ENCODE assay signal across 13 mouse cellular contexts in genomic region chr7:79303183-79303761, GRCm38 (mm10). TPM values are rescaled to one million over a fixed set of nuclear protein-coding genes. Genes with fewer than 3 reads are reported as not detected.
DNase-seq lines count a peak whose midpoint lies in the region; ATAC-seq lines count a peak whose summit lies in the region.
"Had no signal": no experiment of that assay in that cellular context is flagged by ENCODE, and none has a peak within 500 bp of the region (broad histone marks: within the 10 kb centered on the region; RNA-seq: fewer than 3 reads in every experiment).

No protein-coding gene starts in this region.

- no peak for ATAC-seq in kidney, embryonic 14.5 days (ENCODE audit: low FRiP score, low TSS enrichment)

- H3K9me3 ChIP-seq in kidney, embryonic 14.5 days (ENCODE audit: control insufficient read depth, low read length), result no peaks in the 10 kb centered on the region
- H3K9me3 ChIP-seq: heart, embryonic 15.5 days; limb, embryonic 10.5 days had no signal

- H3K27ac ChIP-seq in kidney, embryonic 14.5 days (ENCODE audit: low read depth, low read length), result 0 out of 2 replicates have a peak overlapping the region, but pooled peaks have one; percentile 11
- H3K27ac ChIP-seq: heart, embryonic 15.5 days; limb, embryonic 10.5 days had no signal

- H3K4me2 ChIP-seq in kidney, embryonic 14.5 days (replicated peaks; ENCODE audit: low read depth, low read length), result no peak overlapping the region
- H3K4me2 ChIP-seq: heart, embryonic 15.5 days had no signal

- peaks cover 30% of the 10 kb centered on the region for H3K4me1 ChIP-seq in kidney, embryonic 14.5 days (ENCODE audit: control insufficient read depth, insufficient read depth, low read length)

- whole genome bisulfite sequencing in kidney, embryonic 14.5 days, result 83% methylated on average over 6 of the region's 6 CpGs

- no peaks in the 10 kb centered on the region for H3K27me3 ChIP-seq in kidney, embryonic 14.5 days (ENCODE audit: control insufficient read depth, insufficient read depth, low read length)
- H3K27me3 ChIP-seq: heart, embryonic 15.5 days had no signal

- DNase-seq in cerebellum, adult 11 months, result peak; percentile 26
- no peak for DNase-seq in cerebellum, postnatal 4 days (ENCODE audit: low spot score in 2 of 2)
- no peak for DNase-seq in kidney, postnatal 36 days
- DNase-seq in urinary bladder, postnatal 14 days (ENCODE audit: low spot score), result peak; percentile 50
- DNase-seq in urinary bladder, postnatal 4 days (ENCODE audit: low spot score in 2 of 2), result no peak
- no peak for DNase-seq in ovary, postnatal 10 days (ENCODE audit: low spot score)
- no peak for DNase-seq in left cerebral cortex, adult 18-20 months (ENCODE audit: low spot score in 2 of 2)
- DNase-seq: gastrocnemius, postnatal 10 days; kidney, adult 11 months; thymus, adult 2 months had no signal

- H3K36me3 ChIP-seq in kidney, embryonic 14.5 days (ENCODE audit: control insufficient read depth, insufficient read depth, low read length), result peaks cover under 1% of the 10 kb centered on the region; the same call in 1 of the 2 replicates

- no peak overlapping the region for H3K4me3 ChIP-seq in kidney, embryonic 14.5 days (ENCODE audit: low read length)
- H3K4me3 ChIP-seq: heart, embryonic 15.5 days; limb, embryonic 10.5 days had no signal

- no peak overlapping the region for H3K9ac ChIP-seq in kidney, embryonic 14.5 days (ENCODE audit: low read depth, low read length)
- H3K9ac ChIP-seq: heart, embryonic 15.5 days had no signal

RNA-seq across cellular contexts. Expression of gene Abhd2, which starts 30.3 kb away (rescaled TPM):
- 10.2 and 12.6 TPM in 2 replicates for polyA plus RNA-seq in kidney, embryonic 14.5 days (2014; fragmentation: Nextera tagmentation; extraction: Ambion mirVana)
- total RNA-seq in left cerebral cortex, adult 18-20 months (2021), result 10 to 100 TPM; 87.3 to 92.1 TPM

Comparison
In these comparisons a context has a peak if more than half of its experiments do, and no peak if none do; other contexts are left out.
1. DNase-seq: peak in cerebellum, adult 11 months (single experiment) and urinary bladder, postnatal 14 days (single experiment); none in cerebellum, postnatal 4 days (0 of 2), kidney, postnatal 36 days (0 of 2), urinary bladder, postnatal 4 days (0 of 2), ovary, postnatal 10 days (single experiment) and left cerebral cortex, adult 18-20 months (0 of 2).